Mouse (Mus musculus) olfactory bulb, adult 2 months (tissue): ENCODE measurements around the gene Unc13a.

ENCODE experiments used
- CTCF ChIP-seq: fragments of 200-500 bp; IDR thresholded peaks from 2 replicates; pipeline ENCODE4 v1.5.1; 2012; ENCODE audit warnings: low read depth, mild to moderate bottlenecking, low read length, moderate library complexity; ENCODE audit not compliant: insufficient read depth
- POLR2A ChIP-seq: fragments of 200-500 bp; IDR thresholded peaks from 2 replicates; pipeline ENCODE4 v1.6.1; 2012; ENCODE audit warnings: mild to moderate bottlenecking, low read depth, low read length, moderate library complexity; ENCODE audit not compliant: insufficient read depth

GRCm38 (mm10) chr8:71670198-71670597, 1.4 kb downstream of the Unc13a start:
- TF ChIP-seq CTCF (no peak), POLR2A (no peak)
